Mouse (Mus musculus): Measurements from ENCODE around the gene Gm572.

Gene Gm572

DNA sequence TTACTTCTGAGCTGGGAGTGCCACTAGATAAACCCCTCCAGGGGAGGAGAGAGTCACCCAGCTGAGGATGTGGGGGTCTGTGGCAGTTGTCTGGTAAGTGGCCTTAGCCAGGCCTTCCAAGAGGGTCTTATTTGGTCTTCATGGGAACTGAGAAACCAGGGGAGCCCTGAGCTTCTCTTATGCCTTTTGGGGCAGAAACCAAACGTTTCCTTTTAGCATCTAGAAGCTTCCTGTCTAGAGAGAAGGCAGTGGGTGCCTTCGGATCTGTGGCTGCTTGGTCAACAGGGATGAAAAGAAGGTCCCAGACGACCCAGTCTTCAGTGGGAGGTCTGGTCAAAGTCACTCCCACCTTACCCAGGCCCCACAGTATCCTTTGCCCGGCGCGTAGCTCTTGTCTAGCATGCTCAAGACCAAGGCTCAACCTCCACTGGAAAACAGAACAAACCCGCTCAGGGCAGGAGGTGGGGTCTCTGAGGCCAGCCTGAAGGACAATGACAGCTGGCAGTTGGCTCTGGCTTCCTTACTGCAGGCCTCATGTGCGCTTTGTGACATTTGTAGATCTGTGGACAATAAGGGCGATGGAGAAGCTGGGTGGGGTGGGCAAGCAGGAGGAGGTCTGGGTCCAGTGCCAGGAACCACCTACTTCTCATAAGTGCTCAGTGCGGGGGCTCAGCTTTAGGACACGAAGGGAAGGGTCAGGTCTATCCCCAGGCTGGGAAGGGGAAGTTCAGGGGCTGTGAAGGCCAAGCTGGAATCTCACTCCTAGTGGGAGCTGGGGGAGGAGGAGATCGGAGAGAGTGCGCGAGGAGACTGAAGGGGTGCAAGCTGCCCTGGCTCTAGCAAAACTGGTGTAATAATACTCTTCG is at the start of gene Gm572:
Gm572 (plus strand) TSS at position 27 of the 866 bp plus-strand sequence.
- no peak for DNase-seq (ENCODE audit: low spot score in 2 of 2)

GRCm38 (mm10) chr4:148593996-148594395 is 49.1 kb upstream of the Gm572 start:
- no peak for DNase-seq (ENCODE audit: low spot score in 2 of 2)

GRCm38 (mm10) chr4:148595916-148596315 is 47.2 kb upstream of the Gm572 start:
- no peak for DNase-seq (ENCODE audit: low spot score in 2 of 2)

DNA sequence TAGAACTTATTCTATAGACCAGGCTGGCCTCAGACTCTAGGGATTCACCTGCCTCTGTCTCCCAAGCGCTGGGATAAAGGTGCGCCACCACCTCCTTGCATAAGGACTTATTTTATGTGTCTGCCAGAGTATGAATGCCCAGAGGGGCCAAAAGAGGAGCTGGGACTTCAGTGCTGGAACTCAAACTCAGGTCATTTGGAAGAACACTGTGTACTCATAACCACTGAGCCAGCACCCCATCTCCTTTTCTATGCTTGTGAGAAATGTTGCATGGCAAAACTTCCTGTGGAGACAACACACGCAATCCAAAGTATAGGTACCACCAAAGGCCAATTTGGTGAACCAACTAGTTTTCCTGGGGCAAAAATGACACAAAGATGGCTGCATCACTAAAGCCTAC is 46.4 kb upstream of the Gm572 start:
- DNase-seq (ENCODE audit: low spot score in 2 of 2) = no peak

DNA sequence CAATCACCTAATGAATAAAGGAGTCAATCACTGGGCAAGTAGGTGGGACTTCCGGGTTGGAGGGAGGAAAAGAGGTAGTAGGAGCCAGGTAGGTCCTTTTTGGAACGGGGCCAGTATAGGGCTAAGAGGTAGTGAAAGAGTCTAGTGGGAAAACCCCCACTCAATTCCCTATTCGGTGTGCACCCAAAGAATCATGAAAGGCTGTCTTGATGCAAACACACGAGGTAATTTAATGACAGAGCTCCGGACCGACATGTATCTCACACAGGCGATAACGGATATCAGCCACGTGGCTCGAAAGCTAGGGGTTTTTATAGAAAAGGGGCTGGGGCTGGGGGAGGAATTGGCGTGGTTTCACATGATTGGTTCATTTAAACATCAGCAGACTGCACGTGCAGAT is 44.3 kb upstream of the Gm572 start:
- DNase-seq (ENCODE audit: low spot score in 2 of 2) = no peak

- DNase-seq (ENCODE audit: low spot score in 2 of 2) = no peak
Observed at GRCm38 (mm10) chr4:148600316-148600715, 42.8 kb upstream of the Gm572 start.

DNA sequence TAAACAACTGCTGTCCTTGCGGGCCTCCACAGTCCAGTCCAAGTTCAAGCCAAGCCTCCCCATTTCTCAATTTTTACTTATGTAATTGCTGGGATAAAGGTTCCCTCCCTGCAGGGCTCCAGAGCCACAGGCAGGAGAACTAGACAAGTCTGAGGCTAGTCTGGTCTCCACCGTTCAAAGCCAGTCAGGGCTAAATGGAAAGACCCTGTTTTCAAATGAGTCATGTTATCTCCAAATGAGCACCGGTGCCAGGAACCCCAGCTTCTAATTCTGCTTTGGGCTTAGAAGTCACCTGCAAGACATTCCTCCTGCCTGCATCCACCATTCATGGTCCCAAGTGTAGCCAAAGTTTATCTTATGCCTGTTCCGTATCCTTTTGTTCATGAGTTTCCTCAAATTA is 41.2 kb upstream of the Gm572 start:
- DNase-seq (ENCODE audit: low spot score in 2 of 2) = no peak

DNA sequence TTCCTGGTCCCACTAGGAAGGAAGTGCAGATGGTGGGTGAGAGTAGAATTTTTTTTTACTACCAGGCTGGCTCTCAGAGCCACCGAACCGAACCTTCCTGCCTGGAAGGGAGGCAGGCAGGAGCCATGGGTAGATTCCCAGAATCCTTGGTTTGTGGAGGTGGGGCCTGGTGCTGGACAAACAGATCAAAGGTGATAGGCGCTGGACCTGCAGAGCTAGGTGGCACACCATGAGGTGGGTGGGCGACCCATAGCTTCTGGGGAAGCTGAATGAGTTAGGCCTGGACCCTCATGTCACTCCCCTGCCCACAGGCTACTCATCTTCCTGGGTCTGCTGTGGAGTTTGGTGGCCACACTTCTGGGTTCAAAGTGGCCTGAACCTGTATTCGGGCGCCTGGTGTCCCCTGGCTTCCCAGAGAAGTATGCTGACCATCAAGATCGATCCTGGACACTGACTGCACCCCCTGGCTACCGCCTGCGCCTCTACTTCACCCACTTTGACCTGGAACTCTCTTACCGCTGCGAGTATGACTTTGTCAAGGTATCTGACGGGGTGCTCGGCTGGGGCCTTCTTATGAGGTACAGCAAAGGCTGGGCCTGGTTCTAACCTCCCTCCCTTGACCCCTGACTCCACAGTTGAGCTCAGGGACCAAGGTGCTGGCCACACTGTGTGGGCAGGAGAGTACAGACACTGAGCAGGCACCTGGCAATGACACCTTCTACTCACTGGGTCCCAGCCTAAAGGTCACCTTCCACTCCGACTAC is 40.6 kb upstream of the Gm572 start, which contains the start of gene Masp2:
Masp2 (plus strand) TSS at position 198 of the 764 bp plus-strand sequence.
- DNase-seq (ENCODE audit: low spot score in 2 of 2) = no peak

- DNase-seq (ENCODE audit: low spot score in 2 of 2) = no peak
Observed at GRCm38 (mm10) chr4:148603376-148604139, 39.6 kb upstream of the Gm572 start.

DNA sequence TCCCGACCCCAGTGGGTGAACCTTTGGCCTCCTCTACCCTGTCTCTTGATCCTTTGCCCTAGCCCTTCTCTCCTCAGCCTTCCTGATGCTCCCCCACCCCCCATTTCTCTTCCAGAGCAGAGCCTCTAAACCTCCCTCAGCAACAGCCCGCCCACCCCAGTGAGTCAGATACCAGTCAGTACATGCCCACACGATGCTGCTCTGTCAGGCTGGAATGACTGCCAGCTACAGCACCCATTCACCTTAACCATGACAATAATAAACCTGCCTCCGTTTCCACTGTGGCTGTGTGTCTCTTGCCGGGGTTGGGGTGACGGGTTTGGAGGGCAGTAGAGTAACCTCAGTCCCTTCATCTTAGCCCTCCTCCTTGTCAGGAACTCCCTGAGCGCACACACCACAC is 39.0 kb upstream of the Gm572 start:
- peak; percentile 42 to 48 for DNase-seq (ENCODE audit: low spot score in 2 of 2)

DNA sequence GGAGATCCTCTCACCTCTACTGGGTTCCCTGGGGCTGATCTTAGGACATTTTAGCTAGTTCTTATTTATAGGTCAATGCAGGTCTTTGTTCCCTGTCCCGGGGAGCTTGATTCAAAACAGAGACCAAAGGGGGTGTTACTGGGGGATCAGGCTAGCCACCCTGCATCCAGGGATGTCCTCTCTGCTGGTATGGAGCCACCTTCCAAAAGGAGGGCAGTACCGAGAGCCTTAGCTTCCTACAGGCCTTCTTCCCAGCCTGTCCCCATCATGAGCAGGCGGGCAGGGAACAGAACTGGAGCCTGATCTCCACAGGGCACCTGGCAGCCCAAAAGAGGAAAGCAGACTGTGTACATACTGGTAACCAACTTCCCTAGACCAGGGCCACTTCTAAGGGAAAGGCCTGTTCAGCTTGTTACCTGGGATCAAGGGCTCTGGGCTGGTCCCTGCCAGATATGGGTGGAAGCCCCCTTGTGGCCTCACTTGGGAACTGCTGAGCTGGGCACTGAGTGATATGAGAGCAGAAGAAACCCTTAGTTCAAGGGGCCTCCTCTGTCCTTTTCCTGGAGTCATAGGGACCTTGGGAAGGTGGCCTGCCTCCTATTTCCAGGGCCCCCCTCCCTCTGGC is 38.5 kb upstream of the Gm572 start:
- peak in 1 of 2 experiments; percentile 61 for DNase-seq (ENCODE audit: low spot score in 2 of 2)

DNA sequence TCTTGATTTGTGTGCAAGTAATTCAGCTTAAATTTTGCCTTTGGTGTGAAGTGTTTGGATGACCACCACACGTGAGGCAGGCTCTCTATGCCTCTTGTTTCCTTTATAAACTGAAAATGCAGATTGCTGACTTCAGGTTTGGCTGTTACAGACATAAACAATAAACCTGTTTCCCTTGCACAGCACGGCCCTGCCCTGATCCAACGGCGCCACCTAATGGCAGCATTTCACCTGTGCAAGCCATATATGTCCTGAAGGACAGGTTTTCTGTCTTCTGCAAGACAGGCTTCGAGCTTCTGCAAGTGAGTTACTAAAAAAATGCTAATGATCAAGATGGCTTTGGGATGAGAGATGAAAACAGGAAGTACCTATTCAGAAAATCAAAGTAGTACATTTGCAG is 35.4 kb upstream of the Gm572 start:
- peak; percentile 65 to 66 for DNase-seq (ENCODE audit: low spot score in 2 of 2)

DNA sequence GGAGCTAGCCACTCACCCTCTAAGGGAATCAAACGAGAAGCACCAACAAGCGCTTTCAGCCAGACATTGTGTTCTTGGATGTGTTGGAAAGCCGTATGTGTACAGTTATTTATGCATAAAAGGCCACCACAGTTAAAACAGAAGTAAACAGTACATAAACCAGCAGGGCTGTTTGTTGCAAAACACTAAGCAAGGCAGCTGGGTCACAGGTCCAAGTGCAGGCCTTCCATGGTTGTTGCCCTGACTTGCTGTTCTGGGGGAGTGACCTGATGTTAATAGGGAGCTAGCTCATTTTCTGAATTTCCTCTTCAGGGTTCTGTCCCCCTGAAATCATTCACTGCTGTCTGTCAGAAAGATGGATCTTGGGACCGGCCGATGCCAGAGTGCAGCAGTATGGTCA is 33.3 kb upstream of the Gm572 start:
- DNase-seq (ENCODE audit: low spot score in 2 of 2) = no peak

- DNase-seq (ENCODE audit: low spot score in 2 of 2) = no peak
Observed at GRCm38 (mm10) chr4:148610631-148611364, 32.3 kb upstream of the Gm572 start.

DNA sequence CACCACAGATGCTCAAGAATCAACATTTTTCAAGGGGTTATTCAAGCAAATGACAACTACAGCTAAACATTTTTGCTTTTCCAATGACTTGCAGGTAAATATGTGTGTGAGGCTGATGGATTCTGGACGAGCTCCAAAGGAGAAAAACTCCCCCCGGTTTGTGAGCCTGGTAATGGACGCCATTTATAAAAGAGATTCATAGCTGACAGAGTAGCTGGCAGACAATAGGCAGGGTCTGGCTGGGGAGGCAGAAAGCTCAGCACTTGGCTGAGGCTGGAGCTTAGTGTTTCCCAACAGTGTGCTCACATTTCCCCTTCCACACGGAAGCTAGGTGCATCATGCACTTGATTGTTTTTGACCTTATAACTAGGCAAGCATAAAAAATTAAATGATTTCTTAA is 30.6 kb upstream of the Gm572 start:
- DNase-seq (ENCODE audit: low spot score in 2 of 2) = no peak

DNA sequence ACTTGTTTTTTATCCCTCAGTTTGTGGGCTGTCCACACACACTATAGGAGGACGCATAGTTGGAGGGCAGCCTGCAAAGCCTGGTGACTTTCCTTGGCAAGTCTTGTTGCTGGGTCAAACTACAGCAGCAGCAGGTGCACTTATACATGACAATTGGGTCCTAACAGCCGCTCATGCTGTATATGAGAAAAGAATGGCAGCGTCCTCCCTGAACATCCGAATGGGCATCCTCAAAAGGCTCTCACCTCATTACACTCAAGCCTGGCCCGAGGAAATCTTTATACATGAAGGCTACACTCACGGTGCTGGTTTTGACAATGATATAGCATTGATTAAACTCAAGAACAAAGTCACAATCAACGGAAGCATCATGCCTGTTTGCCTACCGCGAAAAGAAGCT is 29.4 kb upstream of the Gm572 start:
- DNase-seq (ENCODE audit: low spot score in 2 of 2) = no peak

DNA sequence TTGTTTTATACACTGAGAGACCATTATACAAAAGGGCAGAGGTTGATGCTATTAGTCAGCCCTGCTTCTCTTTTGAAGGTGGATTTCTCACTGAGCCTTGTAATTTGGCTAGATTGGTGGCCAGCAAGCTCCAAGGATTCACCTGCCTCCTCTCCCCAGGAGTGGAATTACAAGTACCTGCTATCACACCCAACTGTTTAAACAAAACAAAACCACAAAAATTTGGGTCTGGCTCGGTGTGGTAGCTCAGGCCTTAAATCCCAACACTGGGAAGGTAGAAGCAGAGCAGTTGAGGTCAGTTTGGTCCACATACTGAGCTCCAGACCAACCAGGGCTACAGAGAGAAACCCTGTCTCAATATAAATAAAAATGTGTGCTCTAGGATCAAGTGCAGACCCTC is 23.3 kb upstream of the Gm572 start:
- no peak for DNase-seq (ENCODE audit: low spot score in 2 of 2)

DNA sequence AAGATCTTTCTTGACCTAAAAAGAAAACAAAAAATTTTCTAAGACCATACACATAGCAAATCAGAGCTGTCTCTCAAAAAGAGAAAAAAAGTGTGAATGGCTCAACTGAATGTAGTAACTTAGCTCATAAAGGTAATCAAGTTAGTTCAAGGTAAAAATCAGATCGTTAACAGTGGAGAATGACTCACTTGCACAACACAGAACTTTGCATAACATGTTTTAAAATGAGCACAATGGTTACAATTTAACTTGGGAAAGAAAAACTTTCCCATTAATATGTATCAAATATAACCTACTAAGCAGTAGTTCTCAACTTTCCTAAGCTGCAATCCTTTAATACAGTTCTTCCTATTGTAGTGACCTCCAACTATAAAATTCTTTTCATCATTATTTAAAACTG is 22.4 kb upstream of the Gm572 start:
- DNase-seq (ENCODE audit: low spot score in 2 of 2) = no peak

DNA sequence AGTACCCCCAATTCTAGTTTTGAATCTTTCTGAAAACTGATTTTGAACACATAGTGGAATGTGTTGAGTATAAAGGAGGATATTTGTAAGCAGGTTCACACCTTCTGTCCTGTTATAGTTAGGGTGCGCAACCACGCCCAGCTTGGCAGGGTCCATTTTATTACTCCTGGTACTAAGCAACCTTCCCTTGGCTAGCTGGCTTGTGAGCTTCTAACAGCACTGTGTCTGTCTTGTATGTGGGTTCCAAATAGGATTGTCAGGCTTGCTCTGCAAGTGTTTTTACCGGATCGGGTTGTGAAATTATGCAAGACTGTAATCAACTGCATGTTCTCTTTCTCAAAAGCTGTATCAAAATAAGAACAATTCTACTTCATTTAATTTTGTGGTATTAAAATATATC is 20.6 kb upstream of the Gm572 start:
- DNase-seq (ENCODE audit: low spot score in 2 of 2) = no peak

DNA sequence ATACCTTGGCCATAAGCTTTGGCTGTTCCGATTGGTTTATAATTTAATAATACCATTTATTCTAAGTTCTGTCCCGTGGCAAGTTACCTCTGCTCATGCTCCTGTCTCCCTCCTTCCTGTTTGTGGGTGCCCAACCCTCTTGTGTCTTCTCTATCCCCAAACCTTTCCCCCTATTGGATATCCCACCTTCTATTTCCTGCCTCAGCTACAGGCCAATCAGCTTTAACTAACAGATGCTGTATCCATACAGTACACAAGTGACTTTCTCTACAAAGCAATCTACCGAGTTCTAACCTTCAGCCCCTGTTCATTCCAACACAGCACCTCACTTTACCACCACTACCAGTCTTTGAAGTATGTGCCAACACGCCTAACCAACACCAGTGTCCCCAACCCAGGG is 19.5 kb upstream of the Gm572 start:
- no peak for DNase-seq (ENCODE audit: low spot score in 2 of 2)

- DNase-seq (ENCODE audit: low spot score in 2 of 2) = no peak
Observed at GRCm38 (mm10) chr4:148625010-148625409, 18.1 kb upstream of the Gm572 start.

Measured in frontal cortex, postnatal 14 days (tissue).